Mouse (Mus musculus): Measurements from ENCODE around the gene Synm.

DNA sequence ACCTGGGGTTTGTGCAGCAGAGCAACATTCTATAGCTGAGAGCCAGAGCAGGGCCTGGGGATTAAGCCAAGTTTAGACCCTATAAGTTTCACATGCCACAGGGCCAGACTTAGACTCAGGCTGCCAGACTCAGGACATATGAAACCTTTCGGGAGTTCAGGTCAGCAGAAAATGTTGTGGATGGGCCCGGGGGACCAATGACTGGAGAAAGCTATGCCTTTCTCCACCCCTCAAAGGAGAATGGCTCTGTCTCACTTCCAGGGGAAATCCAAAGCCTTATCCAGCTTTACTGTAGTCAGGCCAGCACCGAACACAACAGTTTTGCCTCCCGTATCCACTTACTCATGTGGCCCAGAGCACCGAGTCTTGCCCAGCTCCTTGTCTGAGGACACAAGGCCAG is 18.7 kb downstream of the Synm start:
- TF ChIP-seq POLR2A (IDR thresholded peaks at IDR 0.05; ENCODE audit: borderline replicate concordance, extremely low read depth, low read depth, low read length) (no peak), CTCF (IDR thresholded peaks at IDR 0.05; ENCODE audit: insufficient read depth, low read length) (no peak)
